Mouse (Mus musculus) stomach, embryonic 14.5 days (tissue): ENCODE measurements around the gene Btbd17. TPM values are rescaled to one million over a fixed set of nuclear protein-coding genes. Genes with fewer than 3 reads are reported as not detected.

Experiments used
- polyA plus RNA-seq: library from polyadenylated mRNA; unstranded; fragments of >200 nt; fragmentation: Nextera tagmentation; extraction: Ambion mirVana; gene quantifications from 2 replicates; pipeline ENCODE4 v1.2.1, GENCODE M21; 2014

Gene Btbd17
- polyA plus RNA-seq, 1 experiment from 2014 or later = 0.98 TPM

Other genes with a start within 250 kb of the Btbd17 start
- 974 and 1,057 TPM in 2 replicates for gene Rpl38, start 127.4 kb downstream of the Btbd17 start, polyA plus RNA-seq
- 12.5 and 13.8 TPM in 2 replicates for gene Ttyh2, start 120.5 kb downstream of the Btbd17 start, polyA plus RNA-seq
- 0.25 and 0.38 TPM in 2 replicates for gene Dnaic2, start 68.5 kb downstream of the Btbd17 start, polyA plus RNA-seq
- 0.51 and 0.81 TPM in 2 replicates for gene Kif19a, start 30.6 kb downstream of the Btbd17 start, polyA plus RNA-seq
- 0.23 and 0.39 TPM in 2 replicates for gene Gpr142, start 3.0 kb upstream of the Btbd17 start, polyA plus RNA-seq
- gene Gprc5c, start 55.2 kb upstream of the Btbd17 start, polyA plus RNA-seq = 23.5 and 27.2 TPM in 2 replicates
- gene Cd300a, start 94.1 kb upstream of the Btbd17 start, polyA plus RNA-seq = 0.90 and 1.1 TPM in 2 replicates
- 0.12 and 0.21 TPM in 2 replicates for gene Cd300lb, start 138.4 kb upstream of the Btbd17 start, polyA plus RNA-seq
- not detected in 2 replicates for gene Cd300c, start 173.2 kb upstream of the Btbd17 start, polyA plus RNA-seq
- gene Cd300ld, start 194.0 kb upstream of the Btbd17 start, polyA plus RNA-seq = 0.24 and 0.33 TPM in 2 replicates
- gene Cd300c2, start 205.9 kb upstream of the Btbd17 start, polyA plus RNA-seq = 1.8 and 2.9 TPM in 2 replicates
- gene Cd300ld2, start 220.2 kb upstream of the Btbd17 start, polyA plus RNA-seq = not detected in 2 replicates
- not detected in 2 replicates for gene Cd300ld4, start 231.1 kb upstream of the Btbd17 start, polyA plus RNA-seq
- gene Cd300ld5, start 241.8 kb upstream of the Btbd17 start, polyA plus RNA-seq = not detected in 2 replicates